Mouse (Mus musculus): ENCODE data around the gene Olfr549. TPM values are rescaled to one million over a fixed set of nuclear protein-coding genes. Genes with fewer than 3 reads are reported as not detected.
A peak's percentile ranks its signal among the peaks of the same experiment; 100 is the strongest.

Olfr549 gene
- polyA plus RNA-seq (2016; fragmentation: Nextera tagmentation; extraction: Ambion mirVana): not detected in 2 replicates

GRCm38 (mm10) chr7:102549570-102549969, at the start of gene Olfr549:
TSS of gene Olfr549 (plus strand) at chr7:102549870.
- Histone ChIP-seq H3K9me3 (no peaks in the 10 kb centered on the region), H3K4me1 (replicated peaks) (no peaks in the 10 kb centered on the region), H3K27me3 (no peaks in the 10 kb centered on the region), H3K4me3 (replicated peaks) (no peak within 1 kb of the TSS), H3K36me3 (no peaks in the 10 kb centered on the region), H3K4me2 (no peak within 1 kb of the TSS), H3K9ac (replicated peaks) (no peak within 1 kb of the TSS), H3K27ac (no peak within 1 kb of the TSS)
- 85% methylated on average over 3 of the region's 3 CpGs for WGBS
- ATAC-seq (ENCODE audit: insufficient number of reproducible peaks, insufficient read depth, low FRiP score, low TSS enrichment, low read depth): no peak

GRCm38 (mm10) chr7:102501986-102502385, 47.7 kb upstream of the Olfr549 start:
- H3K4me2 ChIP-seq: no peak overlapping the region
- no peaks in the 10 kb centered on the region for H3K27me3 ChIP-seq
- no peaks in the 10 kb centered on the region for H3K4me1 ChIP-seq (replicated peaks)
- no peaks in the 10 kb centered on the region for H3K9me3 ChIP-seq
- no peak for ATAC-seq (ENCODE audit: insufficient number of reproducible peaks, insufficient read depth, low FRiP score, low TSS enrichment, low read depth)
- no peak overlapping the region for H3K4me3 ChIP-seq (replicated peaks)
- WGBS: 65% methylated on average over 5 of the region's 5 CpGs
- H3K9ac ChIP-seq (replicated peaks): no peak overlapping the region
- no peak overlapping the region for H3K27ac ChIP-seq
- no peaks in the 10 kb centered on the region for H3K36me3 ChIP-seq

GRCm38 (mm10) chr7:102506848-102507247, 42.8 kb upstream of the Olfr549 start:
- Histone ChIP-seq H3K27ac (no peak overlapping the region), H3K9me3 (no peaks in the 10 kb centered on the region), H3K36me3 (no peaks in the 10 kb centered on the region), H3K27me3 (peaks cover 17% of the 10 kb centered on the region), H3K4me2 (no peak overlapping the region), H3K4me3 (replicated peaks) (no peak overlapping the region), H3K9ac (replicated peaks) (no peak overlapping the region), H3K4me1 (replicated peaks) (no peaks in the 10 kb centered on the region)
- WGBS: 53% methylated on average over 3 of the region's 3 CpGs
- peak; percentile 72; the same call in 1 of the 2 replicates for ATAC-seq (ENCODE audit: insufficient number of reproducible peaks, insufficient read depth, low FRiP score, low TSS enrichment, low read depth)

GRCm38 (mm10) chr7:102508066-102508465, 41.6 kb upstream of the Olfr549 start:
- Histone ChIP-seq H3K27me3 (peaks cover 28% of the 10 kb centered on the region), H3K36me3 (no peaks in the 10 kb centered on the region), H3K4me3 (replicated peaks) (no peak overlapping the region), H3K27ac (no peak overlapping the region), H3K4me2 (no peak overlapping the region), H3K4me1 (replicated peaks) (peaks cover 5% of the 10 kb centered on the region; the same call in 1 of the 2 replicates), H3K9ac (replicated peaks) (no peak overlapping the region), H3K9me3 (no peaks in the 10 kb centered on the region)
- ATAC-seq (ENCODE audit: insufficient number of reproducible peaks, insufficient read depth, low FRiP score, low TSS enrichment, low read depth): no peak
- 88% methylated on average over 9 of the region's 9 CpGs for WGBS

GRCm38 (mm10) chr7:102508666-102509065, 41.0 kb upstream of the Olfr549 start:
- Histone ChIP-seq H3K9ac (replicated peaks) (no peak overlapping the region), H3K4me1 (replicated peaks) (peaks cover 5% of the 10 kb centered on the region; the same call in 1 of the 2 replicates), H3K4me3 (replicated peaks) (no peak overlapping the region), H3K27me3 (peaks cover 31% of the 10 kb centered on the region), H3K9me3 (no peaks in the 10 kb centered on the region), H3K36me3 (no peaks in the 10 kb centered on the region), H3K4me2 (no peak overlapping the region), H3K27ac (no peak overlapping the region)
- WGBS: 93% methylated on average over 6 of the region's 6 CpGs
- no peak for ATAC-seq (ENCODE audit: insufficient number of reproducible peaks, insufficient read depth, low FRiP score, low TSS enrichment, low read depth)

- no peak overlapping the region for H3K4me3 ChIP-seq (replicated peaks)
- no peak for ATAC-seq (ENCODE audit: insufficient number of reproducible peaks, insufficient read depth, low FRiP score, low TSS enrichment, low read depth)
- no peak overlapping the region for H3K27ac ChIP-seq
- H3K4me2 ChIP-seq: no peak overlapping the region
- H3K4me1 ChIP-seq (replicated peaks): peaks cover 5% of the 10 kb centered on the region; the same call in 1 of the 2 replicates
- H3K27me3 ChIP-seq: peaks cover 40% of the 10 kb centered on the region
- no peak overlapping the region for H3K9ac ChIP-seq (replicated peaks)
- no peaks in the 10 kb centered on the region for H3K36me3 ChIP-seq
- no peaks in the 10 kb centered on the region for H3K9me3 ChIP-seq
- 68% methylated on average over 7 of the region's 7 CpGs for WGBS
Measured at GRCm38 (mm10) chr7:102509726-102510125, 39.9 kb upstream of the Olfr549 start.

GRCm38 (mm10) chr7:102511927-102512326, 37.7 kb upstream of the Olfr549 start:
- peaks cover 53% of the 10 kb centered on the region for H3K27me3 ChIP-seq
- H3K9ac ChIP-seq (replicated peaks): no peak overlapping the region
- no peak overlapping the region for H3K27ac ChIP-seq
- H3K4me2 ChIP-seq: no peak overlapping the region
- ATAC-seq (ENCODE audit: insufficient number of reproducible peaks, insufficient read depth, low FRiP score, low TSS enrichment, low read depth): no peak
- no peaks in the 10 kb centered on the region for H3K9me3 ChIP-seq
- WGBS: 89% methylated on average over 10 of the region's 10 CpGs
- peaks cover 9% of the 10 kb centered on the region; the same call in 1 of the 2 replicates for H3K4me1 ChIP-seq (replicated peaks)
- H3K36me3 ChIP-seq: no peaks in the 10 kb centered on the region
- no peak overlapping the region for H3K4me3 ChIP-seq (replicated peaks)

GRCm38 (mm10) chr7:102512814-102513435, 36.7 kb upstream of the Olfr549 start:
- H3K4me1 ChIP-seq (replicated peaks): peaks cover 9% of the 10 kb centered on the region; the same call in 1 of the 2 replicates
- H3K4me2 ChIP-seq: peak overlapping the region; percentile 84
- H3K9ac ChIP-seq (replicated peaks): peak overlapping the region; percentile 68
- peak; percentile 85 for ATAC-seq (ENCODE audit: insufficient number of reproducible peaks, insufficient read depth, low FRiP score, low TSS enrichment, low read depth)
- no peaks in the 10 kb centered on the region for H3K36me3 ChIP-seq
- H3K4me3 ChIP-seq (replicated peaks): peak overlapping the region; percentile 46
- no peaks in the 10 kb centered on the region for H3K9me3 ChIP-seq
- no peak overlapping the region for H3K27ac ChIP-seq
- 1% methylated on average over 54 of the region's 54 CpGs for WGBS
- peaks cover 53% of the 10 kb centered on the region for H3K27me3 ChIP-seq

GRCm38 (mm10) chr7:102514144-102514543, 35.5 kb upstream of the Olfr549 start:
- Histone ChIP-seq H3K4me2 (no peak overlapping the region), H3K36me3 (no peaks in the 10 kb centered on the region), H3K4me1 (replicated peaks) (peaks cover 9% of the 10 kb centered on the region; the same call in 1 of the 2 replicates), H3K27ac (no peak overlapping the region), H3K4me3 (replicated peaks) (no peak overlapping the region), H3K9me3 (no peaks in the 10 kb centered on the region), H3K9ac (replicated peaks) (no peak overlapping the region), H3K27me3 (peaks cover 53% of the 10 kb centered on the region)
- WGBS: 62% methylated on average over 4 of the region's 4 CpGs
- ATAC-seq (ENCODE audit: insufficient number of reproducible peaks, insufficient read depth, low FRiP score, low TSS enrichment, low read depth): no peak

GRCm38 (mm10) chr7:102516261-102517050, 33.2 kb upstream of the Olfr549 start:
- 72% methylated on average over 10 of the region's 10 CpGs for WGBS
- Histone ChIP-seq H3K9me3 (no peaks in the 10 kb centered on the region), H3K9ac (replicated peaks) (no peak overlapping the region), H3K4me3 (replicated peaks) (no peak overlapping the region), H3K36me3 (no peaks in the 10 kb centered on the region), H3K4me1 (replicated peaks) (peaks cover 9% of the 10 kb centered on the region; the same call in 1 of the 2 replicates), H3K27me3 (peaks cover 40% of the 10 kb centered on the region), H3K4me2 (no peak overlapping the region), H3K27ac (no peak overlapping the region)
- ATAC-seq (ENCODE audit: insufficient number of reproducible peaks, insufficient read depth, low FRiP score, low TSS enrichment, low read depth): no peak

GRCm38 (mm10) chr7:102517051-102517335, 32.7 kb upstream of the Olfr549 start:
- no peak overlapping the region for H3K4me2 ChIP-seq
- WGBS: 79% methylated on average over 2 of the region's 2 CpGs
- no peak overlapping the region for H3K9ac ChIP-seq (replicated peaks)
- no peak overlapping the region for H3K27ac ChIP-seq
- H3K9me3 ChIP-seq: no peaks in the 10 kb centered on the region
- ATAC-seq (ENCODE audit: insufficient number of reproducible peaks, insufficient read depth, low FRiP score, low TSS enrichment, low read depth): no peak
- H3K4me1 ChIP-seq (replicated peaks): peaks cover 9% of the 10 kb centered on the region; the same call in 1 of the 2 replicates
- peaks cover 34% of the 10 kb centered on the region for H3K27me3 ChIP-seq
- H3K36me3 ChIP-seq: no peaks in the 10 kb centered on the region
- no peak overlapping the region for H3K4me3 ChIP-seq (replicated peaks)
